Mouse (Mus musculus): ENCODE results near the gene H2al1k. TPM values are rescaled to one million over a fixed set of nuclear protein-coding genes. Genes with fewer than 3 reads are reported as not detected.

The H2al1k gene
- polyA plus RNA-seq, 1 experiment from 2014 or later: not detected

Other genes starting within 250 kb of the H2al1k start
- not detected in 2 replicates for gene 4930402K13Rik, start 246.1 kb upstream of the H2al1k start, polyA plus RNA-seq (2015; fragmentation: Nextera tagmentation; extraction: Ambion mirVana)
- gene Lancl3, start 150.7 kb upstream of the H2al1k start, polyA plus RNA-seq (2015; fragmentation: Nextera tagmentation; extraction: Ambion mirVana): 0.43 and 0.72 TPM in 2 replicates
- gene Gm14862, start 93.7 kb upstream of the H2al1k start, polyA plus RNA-seq (2015; fragmentation: Nextera tagmentation; extraction: Ambion mirVana): not detected in 2 replicates
- gene Xk, start 77.9 kb upstream of the H2al1k start, polyA plus RNA-seq (2015; fragmentation: Nextera tagmentation; extraction: Ambion mirVana): 3.8 and 4.2 TPM in 2 replicates
- not detected in 2 replicates for gene H2al1m, start 66.9 kb upstream of the H2al1k start, polyA plus RNA-seq (2015; fragmentation: Nextera tagmentation; extraction: Ambion mirVana)
- 3.7 and 4.3 TPM in 2 replicates for gene Cybb, start 137.1 kb downstream of the H2al1k start, polyA plus RNA-seq (2015; fragmentation: Nextera tagmentation; extraction: Ambion mirVana)
- gene H2al1o, start 221.8 kb downstream of the H2al1k start, polyA plus RNA-seq (2015; fragmentation: Nextera tagmentation; extraction: Ambion mirVana): not detected in 2 replicates

All from intestine, embryonic 16.5 days (tissue).